10 mouse cellular contexts compared by ENCODE assay signal in genomic region chr2:6469164-6469563, GRCm38 (mm10).
DNase-seq lines count a peak whose midpoint lies in the region; ATAC-seq lines count a peak whose summit lies in the region.
"Had no signal": no experiment of that assay in that cellular context is flagged by ENCODE, and none has a peak within 500 bp of the region (broad histone marks: within the 10 kb centered on the region; RNA-seq: fewer than 3 reads in every experiment).

No protein-coding gene starts in this region.

- H3K4me3 ChIP-seq in hindbrain, embryonic 11.5 days (ENCODE audit: low read depth, low read length) = no peak overlapping the region
- H3K4me3 ChIP-seq in hindbrain, embryonic 13.5 days = no peak overlapping the region
- H3K4me3 ChIP-seq in intestine, embryonic 15.5 days (replicated peaks) = no peak overlapping the region
- no peak overlapping the region for H3K4me3 ChIP-seq in limb, embryonic 10.5 days
- no peak overlapping the region for H3K4me3 ChIP-seq in stomach, embryonic 16.5 days (replicated peaks; ENCODE audit: low read length)
- H3K4me3 ChIP-seq: embryonic facial prominence, embryonic 15.5 days; neural tube, embryonic 12.5 days had no signal

- H3K9ac ChIP-seq in hindbrain, embryonic 11.5 days (ENCODE audit: low read depth, low read length) = no peak overlapping the region
- H3K9ac ChIP-seq in hindbrain, embryonic 13.5 days = no peak overlapping the region
- H3K9ac ChIP-seq in intestine, embryonic 15.5 days = no peak overlapping the region
- no peak overlapping the region for H3K9ac ChIP-seq in stomach, embryonic 16.5 days (ENCODE audit: low read length)
- H3K9ac ChIP-seq: embryonic facial prominence, embryonic 15.5 days; neural tube, embryonic 12.5 days had no signal

- no peak overlapping the region for H3K27ac ChIP-seq in hindbrain, embryonic 11.5 days (ENCODE audit: low read depth, low read length)
- H3K27ac ChIP-seq in hindbrain, embryonic 13.5 days = no peak overlapping the region
- no peak overlapping the region for H3K27ac ChIP-seq in intestine, embryonic 15.5 days
- no peak overlapping the region for H3K27ac ChIP-seq in limb, embryonic 10.5 days
- H3K27ac ChIP-seq in stomach, embryonic 16.5 days (ENCODE audit: low read length) = no peak overlapping the region
- H3K27ac ChIP-seq: embryonic facial prominence, embryonic 15.5 days; neural tube, embryonic 12.5 days had no signal

- no peaks in the 10 kb centered on the region for H3K4me1 ChIP-seq in hindbrain, embryonic 11.5 days (replicated peaks; ENCODE audit: control insufficient read depth, insufficient read depth, low read length)
- peaks cover 26% of the 10 kb centered on the region for H3K4me1 ChIP-seq in hindbrain, embryonic 13.5 days (replicated peaks)
- peaks cover 4% of the 10 kb centered on the region; the same call in 1 of the 2 replicates for H3K4me1 ChIP-seq in intestine, embryonic 15.5 days (replicated peaks)
- H3K4me1 ChIP-seq in limb, embryonic 10.5 days = peaks cover 23% of the 10 kb centered on the region
- H3K4me1 ChIP-seq in stomach, embryonic 16.5 days (ENCODE audit: control insufficient read depth, insufficient read depth, low read length) = peaks cover 4% of the 10 kb centered on the region; the same call in 1 of the 2 replicates

- H3K4me2 ChIP-seq in hindbrain, embryonic 11.5 days (replicated peaks; ENCODE audit: low read depth, low read length) = no peak overlapping the region
- H3K4me2 ChIP-seq in hindbrain, embryonic 13.5 days = no peak overlapping the region
- no peak overlapping the region for H3K4me2 ChIP-seq in intestine, embryonic 15.5 days (replicated peaks)
- H3K4me2 ChIP-seq in stomach, embryonic 16.5 days (ENCODE audit: low read depth, low read length) = no peak overlapping the region
- H3K4me2 ChIP-seq: embryonic facial prominence, embryonic 15.5 days; neural tube, embryonic 12.5 days had no signal

- WGBS in hindbrain, embryonic 11.5 days = 36% methylated on average over 9 of the region's 9 CpGs
- WGBS in hindbrain, embryonic 13.5 days = 35% methylated on average over 9 of the region's 9 CpGs
- WGBS in intestine, embryonic 15.5 days = 29% methylated on average over 9 of the region's 9 CpGs
- WGBS in limb, embryonic 10.5 days = 39% methylated on average over 9 of the region's 9 CpGs
- WGBS in stomach, embryonic 16.5 days = 33% methylated on average over 9 of the region's 9 CpGs

- peak; percentile 84 for DNase-seq in hindbrain, embryonic 11.5 days (ENCODE audit: low spot score)
- DNase-seq in adrenal gland, postnatal 25 days = peak; percentile 76
- DNase-seq in embryo, embryonic 9.5 days (ENCODE audit: extremely low spot score) = peak; percentile 71
- DNase-seq in limb, embryonic 10.5 days (ENCODE audit: low spot score) = peak; percentile 79
- peak; percentile 87 for DNase-seq in naive thymus-derived CD4-positive, alpha-beta T cell, adult 2 months (ENCODE audit: low read depth)

- H3K9me3 ChIP-seq in hindbrain, embryonic 11.5 days (ENCODE audit: control insufficient read depth, low read length) = no peaks in the 10 kb centered on the region
- H3K9me3 ChIP-seq in hindbrain, embryonic 13.5 days = no peaks in the 10 kb centered on the region
- no peaks in the 10 kb centered on the region for H3K9me3 ChIP-seq in intestine, embryonic 15.5 days
- no peaks in the 10 kb centered on the region for H3K9me3 ChIP-seq in limb, embryonic 10.5 days (replicated peaks)
- H3K9me3 ChIP-seq in stomach, embryonic 16.5 days (replicated peaks; ENCODE audit: control insufficient read depth, low read length) = no peaks in the 10 kb centered on the region
- H3K9me3 ChIP-seq: embryonic facial prominence, embryonic 15.5 days; neural tube, embryonic 12.5 days had no signal

- ATAC-seq in hindbrain, embryonic 11.5 days (ENCODE audit: low FRiP score) = peak; percentile 62; the same call in 1 of the 2 replicates
- no peak for ATAC-seq in hindbrain, embryonic 13.5 days (ENCODE audit: low FRiP score)
- 0 out of 2 replicates have a peak, but pooled peaks have one; percentile 22 for ATAC-seq in intestine, embryonic 15.5 days
- peak; percentile 33; the same call in 1 of the 2 replicates for ATAC-seq in stomach, embryonic 16.5 days (ENCODE audit: insufficient read depth, low FRiP score)

- H3K36me3 ChIP-seq in hindbrain, embryonic 11.5 days (ENCODE audit: control insufficient read depth, insufficient read depth, low read length) = no peaks in the 10 kb centered on the region
- H3K36me3 ChIP-seq in hindbrain, embryonic 13.5 days = no peaks in the 10 kb centered on the region
- no peaks in the 10 kb centered on the region for H3K36me3 ChIP-seq in intestine, embryonic 15.5 days
- no peaks in the 10 kb centered on the region for H3K36me3 ChIP-seq in limb, embryonic 10.5 days
- no peaks in the 10 kb centered on the region for H3K36me3 ChIP-seq in stomach, embryonic 16.5 days (ENCODE audit: control insufficient read depth, insufficient read depth, low read length)
- H3K36me3 ChIP-seq: embryonic facial prominence, embryonic 15.5 days; neural tube, embryonic 12.5 days had no signal

- H3K27me3 ChIP-seq in hindbrain, embryonic 11.5 days (ENCODE audit: control insufficient read depth, insufficient read depth, low read length) = no peaks in the 10 kb centered on the region
- no peaks in the 10 kb centered on the region for H3K27me3 ChIP-seq in hindbrain, embryonic 13.5 days
- no peaks in the 10 kb centered on the region for H3K27me3 ChIP-seq in intestine, embryonic 15.5 days (replicated peaks)
- no peaks in the 10 kb centered on the region for H3K27me3 ChIP-seq in limb, embryonic 10.5 days (ENCODE audit: low read depth, poor library complexity, severe bottlenecking)
- H3K27me3 ChIP-seq in stomach, embryonic 16.5 days (ENCODE audit: control insufficient read depth, insufficient read depth, low read length) = no peaks in the 10 kb centered on the region
- H3K27me3 ChIP-seq: embryonic facial prominence, embryonic 15.5 days; neural tube, embryonic 12.5 days had no signal
